Mouse (Mus musculus) layer of hippocampus, adult 2 months (tissue): ENCODE data around the gene Wscd2. TPM values are rescaled to one million over a fixed set of nuclear protein-coding genes. Genes with fewer than 3 reads are reported as not detected.

Source experiments
- DNase-seq, 2 experiments: peaks; one replicate each; pipeline ENCODE4 v3.0.0; 2022; ENCODE audit warnings: low spot score in 2 of 2
- H3K27ac ChIP-seq: fragments of 200-600 bp; 2 replicates; pipeline ENCODE4 v1.8.1; 2022
- H3K4me3 ChIP-seq: fragments of 200-600 bp; 2 replicates; pipeline ENCODE4 v1.8.1; 2022; ENCODE audit warnings: mild to moderate bottlenecking
- CTCF ChIP-seq: fragments of 200-600 bp; conservative IDR thresholded peaks from 2 replicates; pipeline ENCODE4 v1.8.1; 2022; ENCODE audit warnings: antibody characterized with exemption, mild to moderate bottlenecking, moderate library complexity
- long read RNA-seq, 2 experiments: library from polyadenylated mRNA; stranded (forward); transcript quantifications; one replicate each; pipeline ENCODE4 v2.0.0; 2021; ENCODE audit warnings: borderline mapping rate in 2 of 2
- total RNA-seq, 2 experiments: library from RNA; stranded (reverse); gene quantifications; 2 replicates each; pipeline ENCODE4 v1.2.3; 2021

Wscd2 gene
- 10 to 100 TPM; 85.0 to 89.1 TPM for total RNA-seq
- long read RNA-seq, experiment 1, full-length matches to known transcripts: 35 of 65 reads
- long read RNA-seq, experiment 1, partial matches to known transcripts: 21 of 65 reads
- long read RNA-seq, experiment 1, other reads (novel, unspliced or antisense): 9 of 65 reads
- long read RNA-seq, experiment 2, full-length matches to known transcripts: 52 of 75 reads
- long read RNA-seq, experiment 2, partial matches to known transcripts: 10 of 75 reads
- long read RNA-seq, experiment 2, other reads (novel, unspliced or antisense): 13 of 75 reads

DNA sequence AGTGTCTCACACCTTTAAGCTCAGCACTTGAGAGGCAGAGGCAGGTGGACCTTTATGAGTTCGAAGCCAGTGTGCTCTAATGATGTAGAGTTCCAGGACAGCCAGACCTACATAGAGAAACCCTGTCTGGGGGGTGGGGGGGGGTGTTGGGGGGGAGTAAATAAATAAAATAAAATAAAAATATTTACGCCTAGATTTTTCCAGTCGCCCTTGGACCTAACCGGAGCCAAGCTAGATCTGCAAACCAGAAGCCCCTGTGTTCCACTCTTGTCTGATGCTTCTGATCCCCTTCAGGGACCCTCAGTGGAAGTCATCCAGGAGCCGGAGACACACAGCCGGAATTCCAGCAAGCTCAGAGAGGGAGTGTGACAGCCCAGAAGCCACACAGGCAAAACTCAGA is at the start of gene Wscd2:
TSS of gene Wscd2 (plus strand) at position 301 of the 400 bp plus-strand sequence.
- TF ChIP-seq CTCF: no peak
- Histone ChIP-seq H3K27ac (peak within 1 kb of the TSS; percentile 97), H3K4me3 (peak within 1 kb of the TSS; percentile 83)
- DNase-seq: no peak

- TF ChIP-seq CTCF: no peak
- H3K27ac ChIP-seq: no peak overlapping the region
These were observed 48.0 kb upstream of the Wscd2 start for GRCm38 (mm10) chr5:113442180-113442579.

GRCm38 (mm10) chr5:113448023-113448734 is 42.0 kb upstream of the Wscd2 start:
- no peak overlapping the region for H3K27ac ChIP-seq
- H3K4me3 ChIP-seq: no peak overlapping the region
- DNase-seq: no peak
- TF ChIP-seq CTCF: no peak

More at GRCm38 (mm10) chr5:113442180-113442579, 48.0 kb upstream of the Wscd2 start:
- H3K4me3 ChIP-seq: no peak overlapping the region
- DNase-seq: no peak

DNA sequence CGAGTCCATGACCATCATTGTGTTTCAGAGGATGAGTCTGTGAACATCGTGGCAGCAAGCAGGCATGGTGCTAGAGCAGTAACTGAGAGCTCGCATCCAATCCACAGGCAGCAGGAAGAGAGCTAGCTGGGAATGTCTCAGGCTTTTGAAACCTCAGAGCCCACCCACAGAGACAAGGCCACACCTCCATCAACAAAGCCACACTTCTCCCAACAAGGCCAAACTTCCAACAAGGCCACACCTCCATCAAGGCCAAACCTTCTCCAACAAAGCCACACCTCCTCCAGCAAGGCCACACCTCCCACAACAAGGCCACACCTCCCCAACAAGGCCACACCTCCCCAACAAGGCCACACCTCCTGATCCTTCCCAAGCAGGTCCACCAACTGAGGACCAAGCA is 40.8 kb upstream of the Wscd2 start:
- H3K27ac ChIP-seq: no peak overlapping the region
- no peak overlapping the region for H3K4me3 ChIP-seq
- TF ChIP-seq CTCF: no peak
- no peak for DNase-seq

- H3K4me3 ChIP-seq: no peak overlapping the region
- peak overlapping the region; percentile 33; the same call in 1 of the 2 replicates for H3K27ac ChIP-seq
- DNase-seq: no peak
These were observed 37.4 kb upstream of the Wscd2 start for GRCm38 (mm10) chr5:113452691-113453090.

DNA sequence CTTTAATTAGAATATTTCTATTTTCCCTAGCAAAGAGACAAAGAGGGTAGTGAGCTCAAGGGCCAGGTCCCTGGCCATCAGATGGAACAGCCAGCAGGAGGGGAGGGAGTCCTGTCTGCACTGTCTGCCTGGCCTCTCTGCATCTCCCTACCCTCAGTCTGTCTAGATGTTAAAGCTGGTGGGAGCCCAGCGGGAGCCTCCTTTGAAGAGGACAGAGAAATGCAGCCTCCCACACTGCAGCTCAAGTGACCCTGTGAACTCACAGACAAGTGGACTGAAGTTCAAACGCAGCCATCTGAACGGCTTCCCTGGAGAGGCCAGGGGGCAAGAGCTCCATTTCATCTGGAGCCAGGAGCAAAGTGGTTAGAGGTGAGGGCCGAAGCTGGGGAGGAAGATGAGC is 36.8 kb upstream of the Wscd2 start:
- TF ChIP-seq CTCF: no peak
- Histone ChIP-seq H3K27ac (peak overlapping the region; percentile 33; the same call in 1 of the 2 replicates), H3K4me3 (no peak overlapping the region)
- no peak for DNase-seq

More at GRCm38 (mm10) chr5:113452691-113453090, 37.4 kb upstream of the Wscd2 start:
- TF ChIP-seq CTCF: no peak

- peak in 1 of 2 experiments; percentile 16 for DNase-seq
- TF ChIP-seq CTCF: no peak
- Histone ChIP-seq H3K4me3 (no peak overlapping the region), H3K27ac (peak overlapping the region; percentile 46; the same call in 1 of the 2 replicates)
These were observed 34.1 kb upstream of the Wscd2 start for GRCm38 (mm10) chr5:113456020-113456419.

DNA sequence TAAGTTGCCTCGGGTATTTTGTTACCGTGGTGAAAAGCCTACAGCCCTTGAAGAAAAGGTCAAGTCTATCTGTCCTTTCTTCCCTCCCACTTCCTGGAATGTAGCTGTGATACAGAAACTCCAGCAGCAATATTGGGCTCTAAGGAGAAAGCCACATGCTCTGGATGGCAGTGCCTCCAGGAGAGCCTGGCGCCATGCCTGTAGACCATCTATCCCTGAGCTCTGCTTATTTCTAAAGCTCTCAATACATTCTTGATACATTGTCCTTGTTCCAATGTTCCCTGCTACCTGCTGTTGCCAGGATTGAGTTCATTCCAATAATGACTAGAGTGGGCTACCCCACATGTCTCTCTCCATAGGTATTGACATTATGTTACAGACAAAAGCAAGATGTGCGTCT is 33.4 kb upstream of the Wscd2 start:
- Histone ChIP-seq H3K27ac (no peak overlapping the region), H3K4me3 (no peak overlapping the region)
- no peak for DNase-seq
- no peak for TF ChIP-seq CTCF

DNA sequence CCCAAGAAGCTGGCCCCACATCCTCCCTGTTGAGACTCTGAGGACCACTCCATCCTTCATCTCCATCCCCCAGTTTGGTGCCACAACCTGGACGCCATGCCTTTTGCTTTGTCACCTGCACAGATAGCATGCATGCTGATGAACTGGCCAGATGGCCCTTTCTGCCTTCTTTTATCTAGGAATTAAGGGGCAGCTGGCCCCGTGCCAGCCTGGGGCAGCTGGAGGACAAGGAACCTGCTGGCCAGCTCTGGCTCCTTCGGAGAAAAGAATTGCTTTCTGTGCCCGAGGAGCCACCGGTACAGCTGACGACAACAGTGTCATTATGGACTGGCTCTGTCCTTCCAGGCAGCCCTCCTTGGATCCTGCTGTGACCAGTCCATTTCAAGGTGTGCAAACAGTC is 32.9 kb upstream of the Wscd2 start:
- H3K4me3 ChIP-seq: no peak overlapping the region
- no peak for DNase-seq
- no peak overlapping the region for H3K27ac ChIP-seq
- TF ChIP-seq CTCF: no peak

DNA sequence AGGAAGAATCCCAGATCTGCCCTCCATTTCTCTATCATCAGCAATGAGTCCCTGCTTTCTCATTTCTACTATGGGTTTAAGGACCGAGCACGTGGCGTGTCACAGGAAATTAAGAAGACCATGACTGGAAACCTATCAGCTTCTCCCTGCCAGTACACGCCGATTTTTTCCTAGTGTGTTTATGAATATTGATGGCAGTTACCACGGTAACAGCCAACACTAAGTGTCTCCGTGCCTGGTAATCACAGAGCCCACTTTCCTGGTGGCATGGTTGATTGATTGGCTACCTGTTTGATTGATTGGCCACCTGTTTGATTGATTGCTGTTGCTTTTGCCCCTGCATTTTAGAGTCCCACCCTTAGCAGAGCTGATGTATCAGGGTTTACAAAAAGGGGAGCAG is 30.2 kb upstream of the Wscd2 start:
- TF ChIP-seq CTCF: no peak
- peak in 1 of 2 experiments; percentile 19 for DNase-seq
- Histone ChIP-seq H3K4me3 (no peak overlapping the region), H3K27ac (peak overlapping the region; percentile 56)

GRCm38 (mm10) chr5:113461582-113461981 is 28.6 kb upstream of the Wscd2 start:
- TF ChIP-seq CTCF: no peak
- peak overlapping the region; percentile 55 for H3K27ac ChIP-seq
- DNase-seq: no peak
- no peak overlapping the region; the same call in 1 of the 2 replicates for H3K4me3 ChIP-seq

DNA sequence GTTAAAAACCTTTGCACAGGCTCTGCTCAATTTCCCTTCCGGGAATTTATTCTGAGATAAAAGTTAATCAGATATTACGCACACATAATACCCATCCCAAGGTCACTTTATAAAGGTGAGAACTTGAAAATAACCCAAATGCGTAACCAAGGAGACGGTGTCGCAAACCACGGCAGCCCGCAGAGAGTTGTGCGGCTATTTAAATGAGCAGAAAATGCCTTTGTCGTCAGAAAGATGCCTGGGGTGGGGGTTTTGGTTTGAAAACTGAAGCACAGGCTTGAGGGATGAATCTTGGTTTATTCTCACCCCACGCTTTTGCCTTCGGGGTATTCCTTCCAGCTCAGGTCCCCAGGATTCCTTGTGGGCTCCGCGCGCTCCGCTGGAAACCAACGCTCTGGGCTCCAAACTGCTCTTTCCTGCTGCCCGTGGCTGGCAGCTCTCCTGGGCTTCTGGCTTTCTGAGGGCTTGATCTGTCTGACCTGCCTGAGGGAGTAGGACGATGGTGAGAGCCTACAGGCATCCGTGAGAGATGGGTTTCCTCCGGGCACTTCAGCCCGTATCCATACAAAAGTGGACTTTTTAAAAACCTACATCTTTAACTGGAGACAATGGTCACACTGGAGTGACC is 28.0 kb upstream of the Wscd2 start:
- H3K4me3 ChIP-seq: peak overlapping the region; percentile 20; the same call in 1 of the 2 replicates
- DNase-seq: no peak
- H3K27ac ChIP-seq: peak overlapping the region; percentile 55; the same call in 1 of the 2 replicates
- TF ChIP-seq CTCF: no peak

GRCm38 (mm10) chr5:113464731-113465130 is 25.4 kb upstream of the Wscd2 start:
- TF ChIP-seq CTCF: no peak
- DNase-seq: no peak

DNA sequence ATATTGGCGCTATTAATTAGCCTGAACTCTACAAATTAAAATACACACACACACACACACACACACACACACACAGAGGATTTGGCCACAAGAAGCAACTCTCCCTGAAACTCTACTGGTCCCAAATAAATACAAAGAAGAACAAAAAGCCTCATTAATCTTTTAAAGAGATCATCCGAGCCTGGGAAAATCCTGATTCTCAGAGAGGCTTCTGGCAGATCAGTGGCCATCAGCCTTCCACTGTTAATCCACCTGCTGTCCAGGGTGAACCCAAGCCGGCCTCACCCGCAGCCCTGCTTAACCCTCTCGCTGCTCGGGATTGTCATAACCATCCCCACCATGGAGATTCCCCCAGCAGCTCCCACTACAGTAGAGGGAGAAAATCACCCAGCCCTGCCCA is 23.6 kb upstream of the Wscd2 start:
- Histone ChIP-seq H3K27ac (no peak overlapping the region), H3K4me3 (no peak overlapping the region)
- TF ChIP-seq CTCF: no peak
- DNase-seq: no peak

More at GRCm38 (mm10) chr5:113464731-113465130, 25.4 kb upstream of the Wscd2 start:
- H3K4me3 ChIP-seq: no peak overlapping the region
- no peak overlapping the region for H3K27ac ChIP-seq
